Mouse (Mus musculus): Measurements from ENCODE around the gene Adgrg6.

DNA sequence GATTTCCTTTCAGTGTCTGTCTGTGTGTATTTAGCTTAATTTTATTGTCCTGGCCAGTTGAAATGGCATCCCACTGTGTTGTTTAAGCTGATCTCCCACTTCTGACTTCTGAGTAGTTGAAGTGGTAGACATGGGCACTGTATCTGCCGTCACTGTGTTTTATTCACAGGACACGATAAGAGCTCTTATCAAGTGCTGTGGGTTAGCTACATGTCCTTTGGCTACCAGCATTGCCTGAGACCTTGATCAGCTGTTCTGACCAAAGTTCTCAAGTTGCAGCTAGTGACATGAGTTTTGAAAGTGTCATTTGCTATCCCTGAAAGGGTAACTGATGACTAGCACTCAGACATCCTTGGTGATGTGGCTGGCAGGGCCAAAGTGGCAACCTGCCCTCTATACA lies 45.4 kb upstream of the Adgrg6 start:
- TF ChIP-seq FOSL1 (IDR thresholded peaks at IDR 0.05; ENCODE audit: insufficient read depth, low read length, poor library complexity, severe bottlenecking) (no peak), USF1 (IDR thresholded peaks at IDR 0.05; ENCODE audit: low read depth) (no peak)

All from C2C12 (cell line).